Mouse (Mus musculus): Measurements from ENCODE around the gene Dlg1. TPM values are rescaled to one million over a fixed set of nuclear protein-coding genes. Genes with fewer than 3 reads are reported as not detected.

The Dlg1 gene
- polyA plus RNA-seq, 1 experiment = 0.45 TPM

GRCm38 (mm10) chr16:31766298-31766697 is 103.1 kb downstream of the Dlg1 start:
- TF ChIP-seq TAL1 (IDR thresholded peaks at IDR 0.05; ENCODE audit: low read length) (no peak), GATA1 (IDR thresholded peaks at IDR 0.05; ENCODE audit: low read length) (no peak)
- Histone ChIP-seq H3K36me3 (ENCODE audit: control insufficient read depth) (no peaks in the 10 kb centered on the region; the same call in 1 of the 2 replicates), H3K4me3 (replicated peaks) (no peak overlapping the region), H3K9me3 (ENCODE audit: control insufficient read depth, low read length) (no peaks in the 10 kb centered on the region), H3K27me3 (ENCODE audit: control insufficient read depth) (no peaks in the 10 kb centered on the region), H3K4me1 (ENCODE audit: control insufficient read depth) (no peaks in the 10 kb centered on the region; the same call in none of the 2 replicates)

GRCm38 (mm10) chr16:31766715-31767114 is 103.5 kb downstream of the Dlg1 start:
- Histone ChIP-seq H3K4me1 (ENCODE audit: control insufficient read depth) (no peaks in the 10 kb centered on the region; the same call in none of the 2 replicates), H3K4me3 (replicated peaks) (no peak overlapping the region), H3K27me3 (ENCODE audit: control insufficient read depth) (no peaks in the 10 kb centered on the region), H3K36me3 (ENCODE audit: control insufficient read depth) (no peaks in the 10 kb centered on the region; the same call in 1 of the 2 replicates), H3K9me3 (ENCODE audit: control insufficient read depth, low read length) (no peaks in the 10 kb centered on the region)
- TF ChIP-seq GATA1 (IDR thresholded peaks at IDR 0.05; ENCODE audit: low read length) = no peak

GRCm38 (mm10) chr16:31775924-31776323 is 112.7 kb downstream of the Dlg1 start:
- no peaks in the 10 kb centered on the region for H3K4me1 ChIP-seq (ENCODE audit: control insufficient read depth)
- H3K36me3 ChIP-seq (ENCODE audit: control insufficient read depth) = no peaks in the 10 kb centered on the region
- no peaks in the 10 kb centered on the region for H3K9me3 ChIP-seq (ENCODE audit: control insufficient read depth, low read length)
- H3K27me3 ChIP-seq (ENCODE audit: control insufficient read depth) = no peaks in the 10 kb centered on the region
- TF ChIP-seq TAL1 (IDR thresholded peaks at IDR 0.05; ENCODE audit: low read length) (no peak), GATA1 (IDR thresholded peaks at IDR 0.05; ENCODE audit: low read length) (no peak)
- H3K4me3 ChIP-seq (replicated peaks) = no peak overlapping the region

- no peaks in the 10 kb centered on the region for H3K9me3 ChIP-seq (ENCODE audit: control insufficient read depth, low read length)
- no peak overlapping the region for H3K4me3 ChIP-seq (replicated peaks)
- H3K4me1 ChIP-seq (ENCODE audit: control insufficient read depth) = no peaks in the 10 kb centered on the region
- H3K27me3 ChIP-seq (ENCODE audit: control insufficient read depth) = no peaks in the 10 kb centered on the region
- TF ChIP-seq TAL1 (IDR thresholded peaks at IDR 0.05; ENCODE audit: low read length) (no peak), GATA1 (IDR thresholded peaks at IDR 0.05; ENCODE audit: low read length) (no peak)
- peaks cover 5% of the 10 kb centered on the region; the same call in 1 of the 2 replicates for H3K36me3 ChIP-seq (ENCODE audit: control insufficient read depth)
Observed at GRCm38 (mm10) chr16:31781015-31781414, 117.8 kb downstream of the Dlg1 start.

GRCm38 (mm10) chr16:31790056-31790455 is 126.8 kb downstream of the Dlg1 start:
- H3K9me3 ChIP-seq (ENCODE audit: control insufficient read depth, low read length) = no peaks in the 10 kb centered on the region
- H3K36me3 ChIP-seq (ENCODE audit: control insufficient read depth) = peaks cover 30% of the 10 kb centered on the region
- H3K4me1 ChIP-seq (ENCODE audit: control insufficient read depth) = peaks cover 1% of the 10 kb centered on the region; the same call in 1 of the 2 replicates
- TF ChIP-seq GATA1 (IDR thresholded peaks at IDR 0.05; ENCODE audit: low read length) (no peak), TAL1 (IDR thresholded peaks at IDR 0.05; ENCODE audit: low read length) (no peak)
- H3K4me3 ChIP-seq (replicated peaks) = no peak overlapping the region
- no peaks in the 10 kb centered on the region for H3K27me3 ChIP-seq (ENCODE audit: control insufficient read depth)

- H3K36me3 ChIP-seq (ENCODE audit: control insufficient read depth) = peaks cover 53% of the 10 kb centered on the region
- H3K27me3 ChIP-seq (ENCODE audit: control insufficient read depth) = no peaks in the 10 kb centered on the region
- TF ChIP-seq TAL1 (IDR thresholded peaks at IDR 0.05; ENCODE audit: low read length) (no peak), GATA1 (IDR thresholded peaks at IDR 0.05; ENCODE audit: low read length) (no peak)
- no peaks in the 10 kb centered on the region for H3K9me3 ChIP-seq (ENCODE audit: control insufficient read depth, low read length)
- H3K4me3 ChIP-seq (replicated peaks) = no peak overlapping the region
- H3K4me1 ChIP-seq (ENCODE audit: control insufficient read depth) = no peaks in the 10 kb centered on the region
Observed at GRCm38 (mm10) chr16:31803644-31804043, 140.4 kb downstream of the Dlg1 start.

- TF ChIP-seq TAL1 (IDR thresholded peaks at IDR 0.05; ENCODE audit: low read length) = no peak
- TF ChIP-seq GATA1 (IDR thresholded peaks at IDR 0.05; ENCODE audit: low read length) = no peak
Observed at GRCm38 (mm10) chr16:31826049-31826448, 162.8 kb downstream of the Dlg1 start.

GRCm38 (mm10) chr16:31830726-31831125 is 167.5 kb downstream of the Dlg1 start:
- Histone ChIP-seq H3K9me3 (ENCODE audit: control insufficient read depth, low read length) (no peaks in the 10 kb centered on the region), H3K36me3 (ENCODE audit: control insufficient read depth) (peaks cover 21% of the 10 kb centered on the region), H3K27me3 (ENCODE audit: control insufficient read depth) (no peaks in the 10 kb centered on the region), H3K4me3 (replicated peaks) (no peak overlapping the region), H3K4me1 (ENCODE audit: control insufficient read depth) (no peaks in the 10 kb centered on the region)
- TF ChIP-seq GATA1 (IDR thresholded peaks at IDR 0.05; ENCODE audit: low read length) (no peak), TAL1 (IDR thresholded peaks at IDR 0.05; ENCODE audit: low read length) (no peak)

More at GRCm38 (mm10) chr16:31826049-31826448, 162.8 kb downstream of the Dlg1 start:
- no peaks in the 10 kb centered on the region for H3K27me3 ChIP-seq (ENCODE audit: control insufficient read depth)
- no peaks in the 10 kb centered on the region for H3K4me1 ChIP-seq (ENCODE audit: control insufficient read depth)
- no peaks in the 10 kb centered on the region for H3K9me3 ChIP-seq (ENCODE audit: control insufficient read depth, low read length)
- no peak overlapping the region for H3K4me3 ChIP-seq (replicated peaks)
- H3K36me3 ChIP-seq (ENCODE audit: control insufficient read depth) = peaks cover 14% of the 10 kb centered on the region

GRCm38 (mm10) chr16:31832630-31833422 is 169.6 kb downstream of the Dlg1 start:
- Histone ChIP-seq H3K4me3 (replicated peaks) (no peak overlapping the region), H3K36me3 (ENCODE audit: control insufficient read depth) (peaks cover 24% of the 10 kb centered on the region), H3K4me1 (ENCODE audit: control insufficient read depth) (no peaks in the 10 kb centered on the region), H3K9me3 (ENCODE audit: control insufficient read depth, low read length) (no peaks in the 10 kb centered on the region), H3K27me3 (ENCODE audit: control insufficient read depth) (no peaks in the 10 kb centered on the region)
- TF ChIP-seq GATA1 (IDR thresholded peaks at IDR 0.05; ENCODE audit: low read length) = no peak
- TF ChIP-seq TAL1 (IDR thresholded peaks at IDR 0.05; ENCODE audit: low read length) = no peak

All from erythroblast, embryonic 14.5 days (primary cell).